Mouse (Mus musculus) heart, adult 2 months (tissue): ENCODE results near the gene Slc25a11.

Source experiments
- CTCF ChIP-seq: fragments of 200-600 bp; IDR thresholded peaks from 2 replicates; pipeline ENCODE4 v1.8.1; 2022; ENCODE audit warnings: antibody characterized with exemption, mild to moderate bottlenecking, moderate library complexity
- EP300 ChIP-seq: fragments of 200-500 bp; IDR thresholded peaks from 2 replicates; pipeline ENCODE4 v1.6.1; 2011; ENCODE audit warnings: low read depth, low read length, control low read depth; ENCODE audit not compliant: insufficient read depth
- POLR2A ChIP-seq: fragments of 200-500 bp; IDR thresholded peaks from 2 replicates; pipeline ENCODE4 v1.6.1; 2011; ENCODE audit warnings: mild to moderate bottlenecking, low read depth, low read length, control low read depth; ENCODE audit not compliant: insufficient read depth

- TF ChIP-seq CTCF (no peak), POLR2A (no peak), EP300 (no peak)
Observed at GRCm38 (mm10) chr11:70598451-70598953, 48.8 kb downstream of the Slc25a11 start.
